Mouse (Mus musculus) heart, postnatal 10 days (tissue): ENCODE data around the gene Wfdc2. TPM values are rescaled to one million over a fixed set of nuclear protein-coding genes. Genes with fewer than 3 reads are reported as not detected.

Experiments used
- DNase-seq, 2 experiments: peaks; one replicate each; pipeline ENCODE4 v3.0.0; 2021
- intact Hi-C: fragments of 180-260 bp; cut with DNase I; formaldehyde crosslinking; loops from one replicate; pipeline ENCODE4 v1.15.1; 2025
- total RNA-seq, 2 experiments: library from RNA; stranded (reverse); gene quantifications; 2 replicates each; pipeline ENCODE4 v1.2.3; 2021

Gene Wfdc2
- 1 to 10 TPM in 1 of 2 experiments, under 1 TPM in 1; 0.84 to 1.0 TPM for total RNA-seq

GRCm38 (mm10) chr2:164562391-164563188 is at the start of gene Wfdc2:
TSS of gene Wfdc2 (plus strand) at chr2:164562413.
- intact Hi-C loops, result loop anchor here (1.0 kb wide), 1 partner anchor 145 kb away; no protein-coding TSS in a partner anchor
- DNase-seq, result no peak

DNA sequence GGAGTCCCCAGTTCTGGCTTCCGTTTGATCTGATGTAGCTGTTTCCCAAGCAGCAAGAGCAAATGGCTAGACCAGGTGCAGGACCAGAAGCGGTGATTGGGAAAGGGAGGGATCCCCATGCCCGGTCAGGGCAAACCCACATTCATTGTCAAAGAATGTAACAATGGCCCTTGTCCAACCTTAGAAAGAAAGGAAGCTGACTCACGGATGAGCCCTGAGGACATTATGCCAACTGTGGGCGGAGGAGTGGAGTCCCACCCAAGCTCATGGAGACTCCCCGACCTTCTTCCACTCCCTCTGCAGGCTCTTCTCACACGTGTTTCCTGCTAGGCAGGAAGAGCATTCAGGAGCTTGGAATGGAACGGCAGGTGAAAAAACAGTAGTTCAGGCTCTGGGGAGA is 48.8 kb upstream of the Wfdc2 start:
- intact Hi-C loops, result no loop called here
- peak; percentile 57 to 64 for DNase-seq

DNA sequence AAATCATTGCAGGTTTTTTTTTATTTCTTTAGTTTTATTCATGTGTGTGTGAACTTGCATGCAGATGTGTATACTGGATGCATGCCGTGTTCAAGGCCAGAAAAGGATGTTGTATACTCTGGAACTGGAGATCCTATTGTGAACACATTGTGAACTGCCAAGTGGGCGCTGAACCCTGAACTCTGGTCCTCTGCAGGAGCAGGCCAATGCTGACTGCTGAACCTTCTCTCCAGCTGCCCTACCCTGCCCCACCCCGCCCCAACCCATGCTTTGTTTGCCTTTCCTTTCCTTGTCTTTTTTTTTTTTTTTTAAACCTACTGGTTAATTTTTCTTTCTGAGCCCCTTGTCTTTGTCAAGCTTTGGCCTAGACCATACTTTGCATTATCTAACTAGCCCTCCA is 47.3 kb upstream of the Wfdc2 start:
- intact Hi-C loops, result no loop called here
- DNase-seq, result no peak

GRCm38 (mm10) chr2:164515897-164516296 is 46.3 kb upstream of the Wfdc2 start:
- no peak for DNase-seq
- intact Hi-C loops, result no loop called here

DNA sequence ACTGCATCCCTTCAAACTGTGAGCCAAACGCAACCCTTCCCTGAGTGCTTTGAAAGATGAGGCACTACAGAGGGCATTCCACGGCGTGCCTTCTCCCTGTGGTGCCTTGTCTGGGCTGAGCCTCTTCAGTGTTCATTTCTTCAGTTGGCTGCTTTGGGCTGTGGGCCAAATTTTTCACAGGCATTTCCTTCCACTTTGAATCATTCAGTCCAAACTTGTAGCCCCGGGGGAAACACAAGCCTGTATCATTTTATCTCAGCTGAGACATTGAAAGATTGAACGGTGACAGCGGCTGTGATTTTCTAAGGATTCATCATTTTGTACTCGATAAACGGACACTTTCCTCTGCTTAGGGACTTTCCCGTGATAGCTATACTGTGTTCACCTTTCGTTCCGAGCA is 45.6 kb upstream of the Wfdc2 start:
- no peak for DNase-seq
- intact Hi-C loops, result no loop called here

- intact Hi-C loops, result loop anchor here (2.0 kb wide), 1 partner anchor 47 kb away; no protein-coding TSS in a partner anchor
These were observed 44.6 kb upstream of the Wfdc2 start for GRCm38 (mm10) chr2:164517485-164518221.

GRCm38 (mm10) chr2:164518266-164519170 is 43.7 kb upstream of the Wfdc2 start:
- intact Hi-C loops, result loop anchor here (2.0 kb wide), 1 partner anchor 48 kb away; no protein-coding TSS in a partner anchor
- no peak for DNase-seq

More at GRCm38 (mm10) chr2:164517485-164518221, 44.6 kb upstream of the Wfdc2 start:
- DNase-seq, result peak; percentile 64 to 70

DNA sequence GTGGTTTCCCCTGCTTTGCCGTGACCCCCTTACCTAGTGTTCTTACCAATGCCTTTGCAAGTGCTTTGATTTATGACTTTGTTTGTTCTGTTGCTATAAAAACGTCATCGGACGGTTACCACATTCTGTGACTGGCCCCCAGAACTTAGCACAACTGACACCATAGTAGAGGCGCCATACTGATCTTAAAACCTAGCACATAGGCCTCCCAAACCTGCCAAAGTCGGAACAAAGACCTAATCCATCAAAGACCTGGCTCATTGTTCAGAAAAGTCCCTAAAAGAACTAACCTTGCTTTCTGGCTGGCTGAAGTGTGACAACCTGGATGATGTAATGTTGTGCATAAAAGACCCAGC is 43.1 kb upstream of the Wfdc2 start:
- no peak for DNase-seq
- intact Hi-C loops, result loop anchor here (2.0 kb wide), 1 partner anchor 48 kb away; no protein-coding TSS in a partner anchor

DNA sequence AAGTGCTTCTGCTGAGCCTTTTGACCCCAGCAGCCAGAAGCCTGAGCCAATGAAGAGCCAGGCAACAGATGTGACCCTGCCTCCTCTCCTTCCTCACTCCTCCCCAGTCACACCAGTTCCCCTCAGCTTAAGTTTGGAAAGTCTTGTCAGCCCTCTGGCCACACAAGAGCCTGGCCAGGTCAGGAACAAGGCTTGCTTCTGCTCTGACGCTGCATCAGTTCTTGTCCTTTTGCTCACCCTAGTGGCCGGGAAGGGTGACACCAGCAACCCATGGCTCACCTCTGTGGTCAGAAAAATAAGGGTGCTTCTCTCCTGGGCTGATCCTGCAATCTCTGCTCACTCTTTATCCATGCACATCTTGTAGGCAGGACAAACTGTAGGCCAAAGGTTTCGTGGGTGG is 41.4 kb upstream of the Wfdc2 start:
- DNase-seq, result peak; percentile 73 to 76
- intact Hi-C loops, result loop anchor here (1.0 to 10.0 kb wide), 3 partner anchors 58 to 416 kb away; no protein-coding TSS in a partner anchor

- no peak for DNase-seq
- intact Hi-C loops, result loop anchor here (1.0 to 10.0 kb wide), 3 partner anchors 59 to 417 kb away; no protein-coding TSS in a partner anchor
These were observed 40.4 kb upstream of the Wfdc2 start for GRCm38 (mm10) chr2:164521841-164522240.

GRCm38 (mm10) chr2:164522280-164522679 is 39.9 kb upstream of the Wfdc2 start:
- intact Hi-C loops, result loop anchor here (10.0 kb wide), 1 partner anchor 417 kb away; no protein-coding TSS in a partner anchor
- DNase-seq, result no peak

- intact Hi-C loops, result loop anchor here (10.0 kb wide), 1 partner anchor 419 kb away; no protein-coding TSS in a partner anchor
- DNase-seq, result no peak
These were observed 38.9 kb upstream of the Wfdc2 start for GRCm38 (mm10) chr2:164523301-164523773.

DNA sequence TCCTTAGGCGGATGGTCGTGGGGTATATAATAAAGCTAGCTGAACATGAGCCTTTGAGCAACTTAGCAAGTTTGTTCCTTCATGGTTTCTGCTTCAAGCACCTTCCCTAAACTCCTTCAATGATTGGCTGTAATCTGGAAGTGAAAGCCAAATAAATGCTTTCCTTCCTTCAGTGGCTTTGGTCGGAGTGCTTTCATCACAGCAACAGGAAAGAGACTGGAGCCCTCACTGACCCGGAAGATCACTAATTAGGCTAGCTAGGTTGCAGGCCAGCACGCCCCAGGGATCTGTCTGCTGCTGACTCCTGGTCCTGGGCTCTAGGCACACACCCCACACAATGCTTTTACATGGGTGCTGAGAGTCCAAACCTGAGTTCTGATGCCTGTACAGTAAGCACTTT is 33.7 kb upstream of the Wfdc2 start:
- DNase-seq, result no peak
- intact Hi-C loops, result loop anchor here (10.0 kb wide), 1 partner anchor 424 kb away; no protein-coding TSS in a partner anchor

DNA sequence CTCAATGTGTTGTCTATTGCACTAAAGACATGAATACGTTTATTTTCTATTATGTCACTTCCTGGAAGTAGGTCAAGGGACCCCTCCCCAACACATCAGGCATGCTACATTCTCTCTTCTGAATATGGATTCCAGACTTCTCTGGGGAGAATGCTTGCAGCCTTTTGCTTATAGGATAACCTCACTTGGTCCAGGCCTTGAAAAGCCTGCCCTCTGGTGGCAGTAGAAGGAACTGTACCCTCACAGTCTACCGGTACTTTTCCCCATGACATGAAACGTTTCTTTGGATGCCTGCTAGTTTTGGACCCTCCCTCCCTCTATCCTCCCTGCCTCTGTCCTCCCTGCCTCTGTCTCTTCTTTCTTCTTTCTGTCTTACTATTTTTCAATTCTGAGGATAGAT is 31.0 kb upstream of the Wfdc2 start:
- intact Hi-C loops, result loop anchor here (2.0 kb wide), 1 partner anchor 114 kb away; no protein-coding TSS in a partner anchor
- DNase-seq, result peak; percentile 75 to 84

DNA sequence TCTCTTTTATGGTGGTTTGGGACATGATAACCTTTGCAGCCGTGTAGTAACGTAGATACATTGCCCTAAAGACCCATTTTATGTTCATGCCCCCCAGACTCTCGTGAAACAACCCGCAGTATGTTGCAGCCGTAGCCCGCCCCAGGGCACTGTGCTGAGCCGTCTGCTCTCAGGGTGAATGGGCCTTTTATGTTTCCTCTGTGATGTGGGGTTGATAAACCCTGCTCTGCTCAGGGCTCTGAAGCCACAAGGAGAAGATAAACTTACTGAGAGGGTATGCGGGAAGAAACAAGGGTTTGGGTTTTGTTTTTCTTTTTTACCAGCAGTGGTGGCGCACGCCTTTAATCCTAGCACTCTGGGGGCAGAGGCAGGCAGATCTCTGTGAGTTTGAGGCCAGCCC is 27.9 kb upstream of the Wfdc2 start:
- intact Hi-C loops, result no loop called here
- DNase-seq, result no peak

- DNase-seq, result no peak
- intact Hi-C loops, result no loop called here
These were observed 25.2 kb upstream of the Wfdc2 start for GRCm38 (mm10) chr2:164537003-164537402.

- intact Hi-C loops, result no loop called here
- DNase-seq, result peak in 1 of 2 experiments; percentile 33
These were observed 21.4 kb upstream of the Wfdc2 start for GRCm38 (mm10) chr2:164540652-164541427.

DNA sequence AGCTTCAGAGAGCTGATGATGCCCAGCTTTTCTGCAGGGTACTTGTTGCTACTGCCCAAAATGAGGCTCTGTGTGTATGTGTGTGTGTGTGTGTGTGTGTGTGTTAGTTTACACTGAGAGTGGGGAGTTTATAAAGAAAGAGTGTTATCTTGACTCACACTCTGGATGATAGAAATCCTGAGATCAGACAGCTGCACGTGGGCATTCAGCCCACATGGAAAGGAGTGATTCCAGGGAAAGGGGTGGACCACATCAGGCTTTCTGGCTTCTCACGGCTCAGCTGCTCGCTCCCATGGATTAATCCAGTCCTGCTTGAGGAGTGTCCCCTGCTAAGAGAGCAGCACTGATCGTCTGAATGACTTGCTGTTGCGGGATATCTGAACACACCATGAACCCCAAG is 20.1 kb upstream of the Wfdc2 start:
- no peak for DNase-seq
- intact Hi-C loops, result no loop called here

DNA sequence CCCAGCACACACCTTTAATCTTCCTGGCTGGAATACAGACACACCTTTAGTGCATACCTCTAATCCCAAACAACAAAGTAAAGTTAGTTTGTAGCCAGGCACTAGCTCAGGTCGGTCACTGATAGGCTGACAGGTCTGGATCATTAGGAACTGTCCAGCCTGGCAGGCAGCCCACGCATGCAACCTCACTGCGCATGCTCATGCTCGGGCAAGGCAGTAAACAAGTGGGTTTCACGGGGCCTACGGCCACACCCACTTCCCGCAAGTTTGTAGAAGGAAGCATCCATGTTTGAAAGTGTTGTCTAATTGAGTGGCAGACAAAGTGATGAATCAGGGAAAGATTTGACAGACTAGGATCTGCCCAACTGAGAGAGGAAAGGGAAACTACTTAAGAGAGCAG is 19.6 kb upstream of the Wfdc2 start:
- no peak for DNase-seq
- intact Hi-C loops, result no loop called here
